Mouse (Mus musculus): ENCODE measurements around the gene Snapc5. TPM values are rescaled to one million over a fixed set of nuclear protein-coding genes. Genes with fewer than 3 reads are reported as not detected.

The Snapc5 gene
- polyA plus RNA-seq, 1 experiment from 2014 or later, result 29.2 TPM

DNA sequence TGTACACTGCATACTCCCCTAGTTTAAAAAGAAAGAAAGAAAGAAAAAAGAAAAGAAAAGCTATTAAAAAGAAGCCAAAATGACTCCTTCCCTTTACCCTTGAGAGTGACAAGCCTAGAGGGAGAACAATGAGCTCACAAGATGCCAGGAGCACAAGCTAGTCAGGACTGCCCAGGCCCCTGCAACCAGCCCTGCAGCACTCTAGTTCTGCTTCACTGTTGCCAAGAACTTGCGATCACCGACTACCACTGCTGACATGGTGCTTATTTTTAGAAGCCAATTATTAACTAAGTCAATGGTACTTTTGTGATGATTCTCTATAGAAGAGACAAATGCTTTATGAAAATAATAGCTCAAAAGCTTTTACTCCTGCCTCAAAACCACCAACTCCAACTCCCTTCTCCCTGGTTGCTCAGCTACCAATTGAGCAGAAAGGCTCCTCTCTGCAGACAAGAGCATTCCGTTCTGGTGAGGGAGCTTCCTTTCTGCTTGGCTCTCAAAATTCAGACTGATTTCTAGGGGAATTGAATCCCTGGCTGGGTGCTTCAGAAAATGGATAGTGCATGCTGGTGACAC lies 28.5 kb downstream of the Snapc5 start:
- no peaks in the 10 kb centered on the region for H3K4me1 ChIP-seq (replicated peaks; ENCODE audit: control insufficient read depth, insufficient read depth, low read length)
- H3K27ac ChIP-seq (ENCODE audit: low read depth), result no peak overlapping the region
- H3K36me3 ChIP-seq (ENCODE audit: control insufficient read depth, insufficient read depth, low read length), result peaks cover 78% of the 10 kb centered on the region

GRCm38 (mm10) chr9:64214452-64214851 lies 35.4 kb downstream of the Snapc5 start:
- no peaks in the 10 kb centered on the region for H3K27me3 ChIP-seq (replicated peaks; ENCODE audit: control insufficient read depth, insufficient read depth, low read length)
- no peak overlapping the region for H3K9ac ChIP-seq (ENCODE audit: low read length)
- ATAC-seq (replicated peaks; ENCODE audit: low FRiP score, low TSS enrichment, low read depth), result no peak
- no peak for DNase-seq (ENCODE audit: low spot score)
- no peak overlapping the region for H3K4me2 ChIP-seq (ENCODE audit: low read length)
- peaks cover 31% of the 10 kb centered on the region for H3K36me3 ChIP-seq (ENCODE audit: control insufficient read depth, insufficient read depth, low read length)
- 88% methylated on average over 17 of the region's 17 CpGs for WGBS
- peaks cover 7% of the 10 kb centered on the region; the same call in 1 of the 2 replicates for H3K4me1 ChIP-seq (replicated peaks; ENCODE audit: control insufficient read depth, insufficient read depth, low read length)
- H3K27ac ChIP-seq (ENCODE audit: low read depth), result no peak overlapping the region
- H3K4me3 ChIP-seq (ENCODE audit: low read depth, low read length), result no peak overlapping the region
- H3K9me3 ChIP-seq (ENCODE audit: control insufficient read depth, low read length), result no peaks in the 10 kb centered on the region

More for the DNA sequence above, 28.5 kb downstream of the Snapc5 start:
- H3K4me2 ChIP-seq (ENCODE audit: low read length), result no peak overlapping the region
- H3K27me3 ChIP-seq (replicated peaks; ENCODE audit: control insufficient read depth, insufficient read depth, low read length), result no peaks in the 10 kb centered on the region
- no peak overlapping the region for H3K4me3 ChIP-seq (ENCODE audit: low read depth, low read length)
- WGBS, result 80% methylated on average over 3 of the region's 3 CpGs
- H3K9ac ChIP-seq (ENCODE audit: low read length), result no peak overlapping the region
- no peak for ATAC-seq (replicated peaks; ENCODE audit: low FRiP score, low TSS enrichment, low read depth)
- DNase-seq (ENCODE audit: low spot score), result no peak
- H3K9me3 ChIP-seq (ENCODE audit: control insufficient read depth, low read length), result no peaks in the 10 kb centered on the region

DNA sequence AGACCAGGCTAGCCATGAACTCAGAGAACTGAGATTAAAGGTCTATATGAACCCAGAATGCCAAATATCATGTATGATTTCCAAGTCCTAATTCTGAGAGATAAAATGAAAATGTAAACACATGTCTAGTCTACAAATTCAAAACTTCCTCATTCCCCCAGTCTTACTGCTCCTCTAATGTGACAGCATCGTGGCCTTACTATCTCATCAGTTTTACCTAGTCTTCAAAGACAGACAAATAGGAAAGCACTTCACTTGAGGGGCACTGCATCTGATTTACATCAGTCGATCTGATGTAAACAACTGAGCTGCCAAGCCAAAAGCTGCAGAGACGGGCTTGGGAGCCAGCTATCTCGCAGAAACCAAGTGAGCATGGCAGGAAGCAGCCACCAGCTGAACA lies 37.0 kb downstream of the Snapc5 start:
- ATAC-seq (replicated peaks; ENCODE audit: low FRiP score, low TSS enrichment, low read depth) (no peak), DNase-seq (ENCODE audit: low spot score) (no peak)
- WGBS, result 43% methylated on average over 4 of the region's 4 CpGs
- Histone ChIP-seq H3K9me3 (ENCODE audit: control insufficient read depth, low read length) (no peaks in the 10 kb centered on the region), H3K9ac (ENCODE audit: low read length) (no peak overlapping the region), H3K27me3 (replicated peaks; ENCODE audit: control insufficient read depth, insufficient read depth, low read length) (no peaks in the 10 kb centered on the region), H3K4me1 (replicated peaks; ENCODE audit: control insufficient read depth, insufficient read depth, low read length) (peaks cover 9% of the 10 kb centered on the region; the same call in 1 of the 2 replicates), H3K36me3 (ENCODE audit: control insufficient read depth, insufficient read depth, low read length) (peaks cover 19% of the 10 kb centered on the region), H3K27ac (ENCODE audit: low read depth) (no peak overlapping the region), H3K4me2 (ENCODE audit: low read length) (no peak overlapping the region), H3K4me3 (ENCODE audit: low read depth, low read length) (no peak overlapping the region)

- 93% methylated on average over 2 of the region's 2 CpGs for WGBS
- Histone ChIP-seq H3K27ac (ENCODE audit: low read depth) (no peak overlapping the region), H3K4me3 (ENCODE audit: low read depth, low read length) (no peak overlapping the region), H3K9ac (ENCODE audit: low read length) (no peak overlapping the region), H3K4me1 (replicated peaks; ENCODE audit: control insufficient read depth, insufficient read depth, low read length) (peaks cover 9% of the 10 kb centered on the region; the same call in 1 of the 2 replicates), H3K4me2 (ENCODE audit: low read length) (no peak overlapping the region), H3K36me3 (ENCODE audit: control insufficient read depth, insufficient read depth, low read length) (peaks cover 14% of the 10 kb centered on the region), H3K27me3 (replicated peaks; ENCODE audit: control insufficient read depth, insufficient read depth, low read length) (no peaks in the 10 kb centered on the region), H3K9me3 (ENCODE audit: control insufficient read depth, low read length) (no peaks in the 10 kb centered on the region)
- ATAC-seq (replicated peaks; ENCODE audit: low FRiP score, low TSS enrichment, low read depth), result no peak
- DNase-seq (ENCODE audit: low spot score), result no peak
These were observed 37.6 kb downstream of the Snapc5 start for GRCm38 (mm10) chr9:64216641-64217040.

- H3K9me3 ChIP-seq (ENCODE audit: control insufficient read depth, low read length), result no peaks in the 10 kb centered on the region
- H3K27ac ChIP-seq (ENCODE audit: low read depth), result no peak overlapping the region
- H3K4me2 ChIP-seq (ENCODE audit: low read length), result no peak overlapping the region
- no peak for DNase-seq (ENCODE audit: low spot score)
- no peak overlapping the region for H3K9ac ChIP-seq (ENCODE audit: low read length)
- H3K4me3 ChIP-seq (ENCODE audit: low read depth, low read length), result no peak overlapping the region
- ATAC-seq (replicated peaks; ENCODE audit: low FRiP score, low TSS enrichment, low read depth), result no peak
- H3K4me1 ChIP-seq (replicated peaks; ENCODE audit: control insufficient read depth, insufficient read depth, low read length), result peaks cover 9% of the 10 kb centered on the region; the same call in 1 of the 2 replicates
- no peaks in the 10 kb centered on the region for H3K27me3 ChIP-seq (replicated peaks; ENCODE audit: control insufficient read depth, insufficient read depth, low read length)
- H3K36me3 ChIP-seq (ENCODE audit: control insufficient read depth, insufficient read depth, low read length), result peaks cover 2% of the 10 kb centered on the region; the same call in 1 of the 2 replicates
These were observed 38.8 kb downstream of the Snapc5 start for GRCm38 (mm10) chr9:64217887-64218286.

DNA sequence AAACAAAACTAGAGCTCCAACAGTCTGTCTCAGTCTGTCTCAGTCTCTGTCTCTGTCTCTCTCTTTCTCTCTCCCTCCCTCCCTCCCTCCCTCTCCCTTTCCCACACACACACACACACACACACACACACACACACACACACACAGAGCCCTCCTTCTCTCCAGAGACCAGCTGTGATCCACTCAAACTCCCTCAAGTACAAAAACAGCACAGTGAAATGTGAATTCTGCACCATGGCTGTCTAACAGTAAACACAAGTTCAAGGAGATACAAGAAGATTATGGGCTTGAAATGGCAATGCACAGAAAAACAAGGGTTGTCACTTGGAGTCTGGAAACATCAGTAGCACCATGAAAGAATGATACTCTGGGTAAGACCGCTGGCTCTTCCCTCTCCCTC lies 40.2 kb downstream of the Snapc5 start:
- Histone ChIP-seq H3K36me3 (ENCODE audit: control insufficient read depth, insufficient read depth, low read length) (no peaks in the 10 kb centered on the region), H3K4me3 (ENCODE audit: low read depth, low read length) (no peak overlapping the region), H3K4me1 (replicated peaks; ENCODE audit: control insufficient read depth, insufficient read depth, low read length) (peaks cover 9% of the 10 kb centered on the region; the same call in 1 of the 2 replicates), H3K4me2 (ENCODE audit: low read length) (no peak overlapping the region), H3K27me3 (replicated peaks; ENCODE audit: control insufficient read depth, insufficient read depth, low read length) (no peaks in the 10 kb centered on the region), H3K27ac (ENCODE audit: low read depth) (no peak overlapping the region), H3K9ac (ENCODE audit: low read length) (no peak overlapping the region), H3K9me3 (ENCODE audit: control insufficient read depth, low read length) (no peaks in the 10 kb centered on the region)
- WGBS, result 86% methylated on average over 1 of the region's 1 CpGs
- no peak for DNase-seq (ENCODE audit: low spot score)
- ATAC-seq (replicated peaks; ENCODE audit: low FRiP score, low TSS enrichment, low read depth), result no peak

DNA sequence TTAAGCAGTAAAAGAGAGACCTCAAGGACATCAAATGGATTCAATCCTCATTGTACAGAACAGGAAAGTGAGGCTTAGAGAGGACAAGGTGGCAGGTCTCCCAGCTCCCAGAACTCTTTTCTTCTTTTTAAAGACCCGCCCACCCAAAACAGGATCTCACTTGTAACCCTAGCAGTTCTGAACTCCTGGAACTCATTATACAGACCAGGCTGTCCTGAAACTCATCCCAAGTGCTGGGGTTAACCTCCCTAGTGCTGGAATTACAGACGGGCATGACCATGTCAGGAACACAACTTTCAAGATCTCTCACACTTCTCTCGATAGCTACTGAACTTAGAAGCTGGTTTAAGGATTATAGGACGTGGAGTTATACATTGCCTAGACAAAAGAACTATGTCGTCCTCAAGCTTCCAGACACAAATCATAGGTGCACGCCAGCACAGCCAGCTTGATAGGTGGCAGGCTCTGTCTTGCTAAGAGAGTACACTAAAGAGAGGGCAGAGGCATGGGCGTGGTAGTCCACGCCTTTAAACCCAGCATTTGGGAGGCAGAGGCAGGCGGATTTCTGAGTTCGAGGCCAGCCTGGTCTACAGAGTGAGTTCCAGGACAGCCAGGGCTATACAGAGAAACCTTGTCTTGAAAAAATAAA lies 40.8 kb downstream of the Snapc5 start:
- no peaks in the 10 kb centered on the region for H3K9me3 ChIP-seq (ENCODE audit: control insufficient read depth, low read length)
- H3K4me2 ChIP-seq (ENCODE audit: low read length), result no peak overlapping the region
- no peak overlapping the region for H3K9ac ChIP-seq (ENCODE audit: low read length)
- no peak overlapping the region for H3K27ac ChIP-seq (ENCODE audit: low read depth)
- DNase-seq (ENCODE audit: low spot score) (no peak), ATAC-seq (replicated peaks; ENCODE audit: low FRiP score, low TSS enrichment, low read depth) (no peak)
- H3K36me3 ChIP-seq (ENCODE audit: control insufficient read depth, insufficient read depth, low read length), result no peaks in the 10 kb centered on the region
- WGBS, result 80% methylated on average over 10 of the region's 10 CpGs
- peaks cover 9% of the 10 kb centered on the region; the same call in 1 of the 2 replicates for H3K4me1 ChIP-seq (replicated peaks; ENCODE audit: control insufficient read depth, insufficient read depth, low read length)
- no peak overlapping the region for H3K4me3 ChIP-seq (ENCODE audit: low read depth, low read length)
- H3K27me3 ChIP-seq (replicated peaks; ENCODE audit: control insufficient read depth, insufficient read depth, low read length), result no peaks in the 10 kb centered on the region

- no peaks in the 10 kb centered on the region for H3K36me3 ChIP-seq (ENCODE audit: control insufficient read depth, insufficient read depth, low read length)
- no peak for ATAC-seq (replicated peaks; ENCODE audit: low FRiP score, low TSS enrichment, low read depth)
- 64% methylated on average over 1 of the region's 1 CpGs for WGBS
- H3K27me3 ChIP-seq (replicated peaks; ENCODE audit: control insufficient read depth, insufficient read depth, low read length), result no peaks in the 10 kb centered on the region
- H3K9ac ChIP-seq (ENCODE audit: low read length), result no peak overlapping the region
- no peak for DNase-seq (ENCODE audit: low spot score)
- peaks cover 9% of the 10 kb centered on the region; the same call in 1 of the 2 replicates for H3K4me1 ChIP-seq (replicated peaks; ENCODE audit: control insufficient read depth, insufficient read depth, low read length)
- no peak overlapping the region for H3K27ac ChIP-seq (ENCODE audit: low read depth)
- H3K4me3 ChIP-seq (ENCODE audit: low read depth, low read length), result no peak overlapping the region
- H3K4me2 ChIP-seq (ENCODE audit: low read length), result no peak overlapping the region
- no peaks in the 10 kb centered on the region for H3K9me3 ChIP-seq (ENCODE audit: control insufficient read depth, low read length)
These were observed 41.5 kb downstream of the Snapc5 start for GRCm38 (mm10) chr9:64220603-64221002.

- 83% methylated on average over 4 of the region's 4 CpGs for WGBS
- Histone ChIP-seq H3K4me3 (ENCODE audit: low read depth, low read length) (no peak overlapping the region), H3K27ac (ENCODE audit: low read depth) (no peak overlapping the region), H3K9ac (ENCODE audit: low read length) (no peak overlapping the region), H3K4me2 (ENCODE audit: low read length) (no peak overlapping the region), H3K36me3 (ENCODE audit: control insufficient read depth, insufficient read depth, low read length) (no peaks in the 10 kb centered on the region), H3K9me3 (ENCODE audit: control insufficient read depth, low read length) (no peaks in the 10 kb centered on the region), H3K27me3 (replicated peaks; ENCODE audit: control insufficient read depth, insufficient read depth, low read length) (no peaks in the 10 kb centered on the region), H3K4me1 (replicated peaks; ENCODE audit: control insufficient read depth, insufficient read depth, low read length) (peaks cover 9% of the 10 kb centered on the region; the same call in 1 of the 2 replicates)
- DNase-seq (ENCODE audit: low spot score), result no peak
- ATAC-seq (replicated peaks; ENCODE audit: low FRiP score, low TSS enrichment, low read depth), result no peak
These were observed 42.4 kb downstream of the Snapc5 start for GRCm38 (mm10) chr9:64221480-64221879.

All from intestine, embryonic 14.5 days (tissue).